ENCODE assay signal across 8 mouse cellular contexts in genomic region chr5:8045855-8046254, GRCm38 (mm10). TPM values are rescaled to one million over a fixed set of nuclear protein-coding genes. Genes with fewer than 3 reads are reported as not detected.
DNase-seq lines count a peak whose midpoint lies in the region.

Gene Sri, plus strand, starts transcription at chr5:8046078.

- no peaks in the 10 kb centered on the region for H3K9me3 ChIP-seq in erythroblast, embryonic 14.5 days (ENCODE audit: control insufficient read depth, low read length)

- H3K4me1 ChIP-seq in erythroblast, embryonic 14.5 days (ENCODE audit: control insufficient read depth): peaks cover 3% of the 10 kb centered on the region; the same call in 1 of the 2 replicates

- WGBS in macrophage (ENCODE audit: missing documents): 86% methylated on average over 6 of the region's 6 CpGs

- H3K36me3 ChIP-seq in erythroblast, embryonic 14.5 days (ENCODE audit: control insufficient read depth): no peaks in the 10 kb centered on the region
- no peaks in the 10 kb centered on the region for H3K36me3 ChIP-seq in macrophage (ENCODE audit: inconsistent target)

- H3K79me2 ChIP-seq in macrophage (ENCODE audit: inconsistent target): no peaks in the 10 kb centered on the region

- no peak within 1 kb of the TSS for H3K4me3 ChIP-seq in erythroblast, embryonic 14.5 days (replicated peaks)
- no peak within 1 kb of the TSS for H3K4me3 ChIP-seq in macrophage (ENCODE audit: inconsistent target)

- H3K27me3 ChIP-seq in erythroblast, embryonic 14.5 days (ENCODE audit: control insufficient read depth): no peaks in the 10 kb centered on the region

- intact Hi-C loops in heart, postnatal 14 days (cut with DNase I): no loop called here

- H3K27ac ChIP-seq in macrophage: no peak within 1 kb of the TSS

- no peak for DNase-seq in left cerebral cortex, adult 18-20 months (ENCODE audit: low spot score in 2 of 2)
- no peak for DNase-seq in left cerebral cortex, adult 9 months (ENCODE audit: low spot score in 2 of 2)
- no peak for DNase-seq in heart, postnatal 14 days
- peak; percentile 51 to 79 for DNase-seq in kidney, postnatal 36 days
- DNase-seq in right cerebral cortex, adult 18-20 months: no peak
- DNase-seq in urinary bladder, postnatal 25 days (ENCODE audit: low spot score): no peak

RNA-seq across cellular contexts. Expression of gene Sri, which starts in this region (rescaled TPM):
- total RNA-seq in left cerebral cortex, adult 18-20 months (2021): 100 to 1,000 TPM in 1 of 2 experiments, 10 to 100 TPM in 1; 98.3 to 101 TPM
- 31.3 and 38.7 TPM in 2 replicates for polyA plus RNA-seq in erythroblast, embryonic 14.5 days (2012)
- total RNA-seq in heart, postnatal 14 days (2021): 100 to 1,000 TPM; 116 to 119 TPM
- total RNA-seq in macrophage (2018; cell fraction: chromatin; rRNA removed): 100 to 1,000 TPM; 105 to 190 (median 144) TPM
- total RNA-seq in macrophage (2018; cell fraction: cytosol; rRNA removed): 100 to 1,000 TPM; 116 to 185 (median 147) TPM
- total RNA-seq in macrophage (2018; cell fraction: nucleus; rRNA removed): 100 to 1,000 TPM in 21 of 26 experiments, 10 to 100 TPM in 5; 75.6 to 167 (median 114) TPM
- 111 to 167 TPM (median 162 TPM) in 3 replicates for polyA plus RNA-seq in macrophage (2018)

Comparison
In these comparisons a context has a peak if more than half of its experiments do, and no peak if none do; other contexts are left out.
1. DNase-seq: peak in kidney, postnatal 36 days (2 of 2); none in left cerebral cortex, adult 18-20 months (0 of 2), left cerebral cortex, adult 9 months (0 of 2), heart, postnatal 14 days (0 of 2), right cerebral cortex, adult 18-20 months (single experiment) and urinary bladder, postnatal 25 days (single experiment).